Mouse (Mus musculus): Measurements from ENCODE around the gene S100a9.

S100a9 gene

GRCm38 (mm10) chr3:90695613-90696012, at the start of gene S100a9:
TSS of gene S100a9 (minus strand) at chr3:90695721.
- in situ Hi-C loops (cut with MboI, MseI), result loop anchor here in 1 of 2 experiments (5.0 kb wide), 1 partner anchor 38 kb away; no protein-coding TSS in a partner anchor

DNA sequence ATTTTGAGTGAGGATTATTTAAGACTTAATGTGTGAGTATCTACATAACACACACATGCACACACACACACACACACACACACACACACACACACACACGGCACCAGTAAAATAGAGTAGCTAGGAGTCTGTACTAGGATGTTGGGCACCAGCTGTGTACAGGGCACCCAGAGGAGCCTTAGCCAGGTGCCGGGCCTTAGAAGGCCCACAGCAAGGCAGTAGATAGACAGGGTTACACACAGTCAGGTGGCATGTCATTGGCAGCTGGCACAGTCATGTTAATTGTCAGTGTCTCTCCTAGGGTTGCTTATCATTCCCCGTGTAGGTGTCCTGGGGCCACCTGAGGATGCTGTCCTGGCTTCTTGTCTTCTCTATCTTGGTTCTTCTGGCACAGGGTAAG, 31.1 kb upstream of the S100a9 start, which contains the start of gene Pglyrp4:
Gene Pglyrp4, plus strand, starts transcription at position 301 of the 400 bp plus-strand sequence.
- in situ Hi-C loops (cut with MboI, MseI), result no loop called here

DNA sequence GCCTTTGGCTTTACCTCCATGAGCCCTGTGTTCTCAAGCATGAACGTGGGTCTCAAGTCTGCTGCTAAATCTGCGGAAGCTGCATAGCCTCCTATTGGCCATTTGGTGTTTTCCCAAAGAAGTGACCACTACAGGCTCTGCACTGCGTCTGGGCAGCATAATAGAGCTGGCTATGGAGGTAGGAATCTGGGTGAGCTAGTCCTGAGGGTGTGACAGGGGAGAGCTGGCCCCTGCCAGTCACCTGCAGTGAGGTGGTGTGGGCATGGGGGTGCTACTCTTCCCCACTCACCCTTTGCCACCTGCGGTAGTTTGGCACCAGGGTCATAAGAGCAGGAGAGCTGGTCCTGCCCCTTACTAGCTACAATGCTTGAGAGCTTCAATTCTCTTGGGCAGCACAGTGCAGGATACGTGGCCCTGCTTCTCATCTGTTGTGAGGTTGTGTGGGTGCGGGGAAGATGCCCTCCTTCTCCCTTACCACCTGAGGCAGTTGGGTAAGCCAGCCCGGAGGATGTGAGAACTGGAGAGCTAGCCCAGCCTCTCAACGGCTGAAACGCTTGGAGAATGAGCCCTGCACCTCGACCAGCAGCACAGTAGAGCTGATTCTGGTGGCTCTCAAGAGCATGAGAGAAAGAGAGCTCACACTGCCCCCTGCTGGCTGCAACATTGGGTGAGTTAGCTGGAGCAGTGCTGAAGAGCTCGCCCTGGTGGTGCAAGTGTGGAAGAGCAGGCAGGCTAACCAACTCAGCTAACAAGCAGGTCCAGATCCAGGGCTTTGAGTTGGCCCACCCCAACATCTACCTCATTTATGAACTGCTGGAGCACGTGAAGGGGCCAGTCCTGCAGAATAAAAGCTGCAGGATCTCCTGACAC, 14.3 kb upstream of the S100a9 start:
- in situ Hi-C loops (cut with MboI, MseI), result loop anchor here in 1 of 2 experiments (5.0 kb wide), 1 partner anchor 48 kb away; no protein-coding TSS in a partner anchor

GRCm38 (mm10) chr3:90708523-90709202, 13.1 kb upstream of the S100a9 start:
- in situ Hi-C loops (cut with MboI, MseI), result loop anchor here in 1 of 2 experiments (5.0 kb wide), 1 partner anchor 46 kb away; no protein-coding TSS in a partner anchor

GRCm38 (mm10) chr3:90702244-90702643, 6.7 kb upstream of the S100a9 start:
- in situ Hi-C loops (cut with MboI, MseI), result no loop called here

DNA sequence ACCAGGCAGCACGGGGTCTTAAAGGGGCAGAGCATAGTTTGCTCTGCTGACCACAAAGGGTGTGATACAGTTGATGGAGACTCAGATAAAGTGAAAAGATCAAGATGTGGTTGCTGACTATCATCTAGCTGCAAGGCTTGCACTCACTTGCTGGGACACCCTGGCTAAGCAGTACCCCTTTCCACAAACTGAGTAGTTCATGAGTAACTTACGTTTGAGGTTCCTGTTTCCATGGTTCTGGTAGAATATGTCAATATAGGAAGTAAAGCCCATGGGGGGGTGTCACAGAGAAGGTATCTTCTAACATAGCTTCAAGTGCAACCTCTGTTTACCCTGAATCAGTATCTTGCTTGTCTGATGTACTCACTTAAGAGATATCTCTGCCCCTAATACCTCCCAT, 2.0 kb downstream of the S100a9 start:
- in situ Hi-C loops (cut with MboI, MseI), result no loop called here

GRCm38 (mm10) chr3:90686835-90687234, 8.7 kb downstream of the S100a9 start:
- in situ Hi-C loops (cut with MboI, MseI), result no loop called here

GRCm38 (mm10) chr3:90683929-90684328, 11.6 kb downstream of the S100a9 start:
- in situ Hi-C loops (cut with MboI, MseI), result no loop called here

- in situ Hi-C loops (cut with MboI, MseI), result no loop called here
These were observed 16.9 kb downstream of the S100a9 start for GRCm38 (mm10) chr3:90678656-90679055.

GRCm38 (mm10) chr3:90668846-90669245, 26.7 kb downstream of the S100a9 start, which contains the start of gene S100a8:
TSS of gene S100a8 (plus strand) at chr3:90668978.
- in situ Hi-C loops (cut with MboI, MseI), result no loop called here

- in situ Hi-C loops (cut with MboI, MseI), result loop anchor here in 1 of 2 experiments (5.0 kb wide), 1 partner anchor 43 kb away; no protein-coding TSS in a partner anchor
These were observed 31.3 kb downstream of the S100a9 start for GRCm38 (mm10) chr3:90664219-90664618.

DNA sequence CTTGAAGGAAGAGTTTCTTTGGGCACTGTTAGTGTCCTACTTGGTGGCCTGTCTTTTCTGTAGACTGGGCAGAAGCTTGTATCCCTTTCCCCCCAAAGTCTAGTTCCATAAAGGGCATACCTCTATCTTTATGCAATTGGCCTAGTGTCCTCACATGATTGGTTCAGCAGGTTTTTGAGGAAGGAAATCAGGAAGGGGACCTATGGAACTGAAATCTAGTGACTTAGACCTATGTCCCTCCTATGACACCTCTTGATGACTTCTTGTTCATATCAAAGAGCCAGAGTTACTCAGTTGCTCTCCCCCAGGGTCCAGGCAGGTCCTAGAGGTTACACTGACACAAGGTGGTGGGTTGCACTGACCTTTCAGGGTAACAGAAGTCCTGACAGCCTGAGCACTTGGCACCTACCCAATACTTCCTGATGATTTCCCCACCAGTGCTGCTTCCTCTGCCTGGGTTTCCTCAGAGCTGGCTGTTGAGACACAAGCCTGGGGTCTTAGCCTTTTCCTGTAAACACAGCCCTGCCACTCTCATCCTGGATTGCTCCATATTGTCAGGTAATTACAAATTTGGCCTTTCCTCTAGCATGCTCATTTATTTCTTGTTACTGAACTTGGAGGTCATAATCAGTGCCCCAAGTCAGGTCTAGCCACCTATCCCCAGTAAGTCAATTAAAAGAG, 36.0 kb downstream of the S100a9 start:
- in situ Hi-C loops (cut with MboI, MseI), result loop anchor here (5.0 kb wide), 2 partner anchors 38 to 48 kb away; partner anchors contain the start of gene S100a9 (in 1 of the 2)

GRCm38 (mm10) chr3:90657405-90657804, 38.1 kb downstream of the S100a9 start:
- in situ Hi-C loops (cut with MboI, MseI), result loop anchor here in 1 of 2 experiments (5.0 kb wide), 1 partner anchor 40 kb away; the partner anchor contains the start of gene S100a9

GRCm38 (mm10) chr3:90653717-90654116, 41.8 kb downstream of the S100a9 start, which contains the start of gene S100a7a:
TSS of gene S100a7a (plus strand) at chr3:90654017.
- in situ Hi-C loops (cut with MboI, MseI), result no loop called here

DNA sequence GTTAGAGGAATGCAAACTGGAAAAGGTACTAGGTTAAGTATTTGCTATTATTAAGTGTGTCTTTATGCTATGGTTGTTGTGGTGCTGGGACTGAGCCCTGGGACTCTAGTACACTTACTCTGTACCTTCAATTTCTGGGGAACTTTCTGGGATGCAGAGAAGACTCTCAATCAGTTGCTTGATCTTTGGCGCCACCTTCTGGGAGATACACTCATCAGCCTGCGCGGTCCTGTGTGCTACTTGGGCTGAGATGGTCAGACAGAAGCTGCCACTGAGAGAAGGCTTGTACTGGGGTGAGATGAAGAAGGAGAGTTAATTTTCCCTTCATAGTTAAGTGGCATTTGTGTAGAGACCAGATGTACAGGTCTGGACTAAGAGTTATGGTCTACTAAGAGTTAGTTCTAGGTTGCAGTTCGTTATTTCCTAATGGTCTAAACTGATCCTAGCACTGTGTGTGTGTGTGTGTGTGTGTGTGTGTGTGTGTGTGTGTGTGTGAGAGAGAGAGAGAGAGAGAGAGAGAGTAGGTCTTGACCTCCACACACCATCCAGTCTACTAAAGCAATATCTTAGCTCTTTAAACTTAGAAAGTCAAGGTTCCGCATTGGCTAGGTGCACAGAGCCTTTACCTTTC, 42.5 kb downstream of the S100a9 start:
- in situ Hi-C loops (cut with MboI, MseI), result no loop called here

GRCm38 (mm10) chr3:90649832-90650231, 45.7 kb downstream of the S100a9 start:
- in situ Hi-C loops (cut with MboI, MseI), result no loop called here

GRCm38 (mm10) chr3:90648981-90649380, 46.5 kb downstream of the S100a9 start:
- in situ Hi-C loops (cut with MboI, MseI), result no loop called here

DNA sequence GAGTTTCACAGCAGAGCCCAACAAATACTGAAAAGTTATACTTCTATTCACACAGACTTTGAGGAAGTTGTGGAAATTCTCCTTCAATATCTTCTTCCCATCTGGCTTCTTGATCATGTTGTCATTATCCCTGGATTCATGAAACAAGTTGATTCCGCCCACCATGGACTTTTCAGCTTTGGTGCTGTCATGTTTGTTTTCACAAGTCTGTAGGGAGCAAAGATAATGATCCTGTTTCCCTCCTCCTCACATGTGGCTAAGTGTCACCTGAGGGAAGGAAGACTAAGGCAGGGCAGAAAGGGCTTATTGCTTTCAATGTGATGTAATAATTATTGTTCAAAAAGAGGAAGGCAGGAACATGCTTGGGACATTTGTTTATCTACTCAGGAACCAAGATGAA, 48.2 kb downstream of the S100a9 start:
- in situ Hi-C loops (cut with MboI, MseI), result no loop called here

DNA sequence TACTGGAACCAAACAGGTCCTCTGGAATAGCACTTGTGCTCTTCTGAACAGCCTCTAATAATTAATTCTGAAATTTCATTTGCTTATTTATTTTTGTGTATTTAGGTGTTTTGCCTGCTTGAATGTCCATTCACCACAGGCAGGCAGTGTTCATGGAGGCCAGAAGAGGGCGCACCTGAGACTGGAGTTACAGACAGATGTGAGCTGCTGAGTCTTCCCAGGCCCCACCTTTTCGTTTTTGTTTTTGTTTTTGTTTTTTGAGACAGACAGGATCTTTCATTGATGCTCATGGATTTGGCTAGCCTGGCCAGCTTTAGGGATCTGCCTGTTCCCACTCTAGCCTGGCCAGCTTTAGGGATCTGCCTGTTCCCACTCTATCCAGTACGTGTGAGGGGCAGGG, 51.3 kb downstream of the S100a9 start:
- in situ Hi-C loops (cut with MboI, MseI), result no loop called here

Measured in T-helper 17 cell (primary cell).